Mouse (Mus musculus) MEL (cell line): ENCODE measurements at regions not wholly inside any gene's neighbourhood (a gene's known extent, or its start where the extent isn't known, plus 50 kb on each side); places are given as distances from the start of the nearest gene placed in this dataset.

Experiments used
- CTCF ChIP-seq, 3 experiments: IDR thresholded peaks in 2 of 3; conservative IDR thresholded peaks in 1 of 3; 2 replicates each; pipeline ENCODE4 v1.5.1; 2011 to 2012; ENCODE audit warnings: low read length in 3 of 3, low read depth in 2 of 3, mild to moderate bottlenecking in 2 of 3, improper control_type of control experiment in 1 of 3, inconsistent platforms in 1 of 3, mixed read lengths in 1 of 3, moderate library complexity in 1 of 3; ENCODE audit not compliant: control insufficient read depth in 1 of 3, insufficient read depth in 1 of 3, poor library complexity in 1 of 3, severe bottlenecking in 1 of 3
- EP300 ChIP-seq, 2 experiments: IDR thresholded peaks; 2 replicates each; pipeline ENCODE4 v1.6.1; 2011; ENCODE audit warnings: improper control_type of control experiment in 2 of 2, low read length in 2 of 2, low read depth in 1 of 2, mild to moderate bottlenecking in 1 of 2
- ETS1 ChIP-seq: IDR thresholded peaks from 2 replicates; pipeline ENCODE4 v1.6.1; 2012; ENCODE audit warnings: low read depth, mild to moderate bottlenecking, inconsistent platforms, low read length, improper control_type of control experiment, moderate library complexity
- MYC ChIP-seq: IDR thresholded peaks from 2 replicates; pipeline ENCODE4 v1.6.1; 2011; ENCODE audit warnings: low read depth, mild to moderate bottlenecking, low read length, improper control_type of control experiment, moderate library complexity
- POLR2A ChIP-seq, 2 experiments: IDR thresholded peaks; 2 replicates each; pipeline ENCODE4 v1.6.1; 2011 to 2012; ENCODE audit warnings: low read length in 2 of 2, mild to moderate bottlenecking in 2 of 2, control low read depth in 1 of 2, improper control_type of control experiment in 1 of 2, low read depth in 1 of 2, moderate library complexity in 1 of 2; ENCODE audit not compliant: control insufficient read depth in 1 of 2, insufficient read depth in 1 of 2, poor library complexity in 1 of 2
- POLR2AphosphoS5 ChIP-seq: IDR thresholded peaks from 2 replicates; pipeline ENCODE4 v1.6.1; 2012; ENCODE audit warnings: low read depth, borderline replicate concordance, mild to moderate bottlenecking, inconsistent platforms, low read length, moderate library complexity, mixed read lengths
- RAD21 ChIP-seq: IDR thresholded peaks from 2 replicates; pipeline ENCODE4 v1.6.1; 2011; ENCODE audit warnings: mild to moderate bottlenecking, low read depth, low read length, improper control_type of control experiment
- UBTF ChIP-seq: IDR thresholded peaks from 2 replicates; pipeline ENCODE4 v1.6.1; 2012; ENCODE audit warnings: low read depth, mild to moderate bottlenecking, inconsistent platforms, low read length, improper control_type of control experiment, moderate library complexity, borderline replicate concordance; ENCODE audit not compliant: insufficient read depth

DNA sequence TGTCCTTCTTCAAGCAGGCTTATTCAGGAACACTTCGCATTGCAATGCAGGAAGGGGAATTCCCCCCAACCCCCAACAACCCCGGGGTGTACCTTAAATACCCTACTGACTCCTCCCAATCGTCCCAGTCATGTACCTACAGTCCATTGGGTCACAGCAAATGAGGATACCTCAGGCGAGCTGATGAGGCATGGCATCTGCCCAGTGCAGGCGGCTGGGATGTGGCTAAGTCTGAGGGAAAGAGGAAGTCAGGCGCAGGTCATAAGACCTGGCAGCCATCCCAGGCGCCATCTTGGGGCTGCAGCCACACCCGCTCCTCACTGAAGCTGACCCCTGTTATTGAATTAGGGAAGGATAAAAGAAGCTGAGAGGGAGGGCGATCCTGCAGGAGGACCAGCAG, 368.1 kb downstream of the 1700017N19Rik start:
- TF ChIP-seq MYC: no peak
- TF ChIP-seq ETS1: no peak
- TF ChIP-seq CTCF (IDR thresholded peaks at IDR 0.05 in 2 of 3, conservative IDR thresholded peaks at IDR 0.05 in 1 of 3; ENCODE audit: control insufficient read depth in 1 of 3, insufficient read depth in 1 of 3, low read depth in 2 of 3, low read length in 3 of 3, poor library complexity in 1 of 3, severe bottlenecking in 1 of 3): no peak
- no peak for TF ChIP-seq POLR2A (IDR thresholded peaks at IDR 0.05; ENCODE audit: control insufficient read depth in 1 of 2, insufficient read depth in 1 of 2, low read depth in 1 of 2, low read length in 2 of 2, poor library complexity in 1 of 2)
- TF ChIP-seq RAD21: no peak
- TF ChIP-seq POLR2AphosphoS5: no peak
- no peak for TF ChIP-seq EP300 (IDR thresholded peaks at IDR 0.05; ENCODE audit: low read depth in 1 of 2, low read length in 2 of 2)
- no peak for TF ChIP-seq UBTF
